Mouse (Mus musculus) adrenal gland, adult 2 months (tissue): ENCODE measurements around the gene Ubd. TPM values are rescaled to one million over a fixed set of nuclear protein-coding genes. Genes with fewer than 3 reads are reported as not detected.
A peak's percentile ranks its signal among the peaks of the same experiment; 100 is the strongest.
"Not testable (repeated sequence)": the region's sequence is repeated elsewhere in the genome, so short reads cannot be mapped to it uniquely, and the experiment has no call there.

Source experiments
- DNase-seq: peaks from one replicate; pipeline ENCODE4 v3.0.0; 2021
- long read RNA-seq: library from polyadenylated mRNA; stranded (forward); transcript quantifications from one replicate; pipeline ENCODE4 v2.0.0, GENCODE M21; 2021
- polyA plus RNA-seq: library from polyadenylated mRNA; depleted of rRNA; stranded (reverse); fragments of >200 nt; gene quantifications from 2 replicates; pipeline ENCODE4 v1.2.3, GENCODE M21; 2012; rRNA removed
- total RNA-seq, 2 experiments: library from RNA; stranded (reverse); gene quantifications; 2 replicates each; pipeline ENCODE4 v1.2.3; 2021

Ubd gene
- total RNA-seq (not detected), polyA plus RNA-seq (not detected in 2 replicates)
- long read RNA-seq = 0 reads

- no peak for DNase-seq
Measured at GRCm38 (mm10) chr17:37193656-37194055, at the start of gene Ubd. Gene Ubd (plus strand): TSS chr17:37193892.

- DNase-seq = no peak
Measured at GRCm38 (mm10) chr17:37161394-37161793, 32.3 kb upstream of the Ubd start, which contains the start of gene Olfr93. Gene Olfr93 (minus strand): TSS chr17:37161494.

- DNase-seq = no peak
Measured at GRCm38 (mm10) chr17:37185474-37185873, 8.2 kb upstream of the Ubd start.

GRCm38 (mm10) chr17:37190711-37191110 lies 3.0 kb upstream of the Ubd start:
- peak; percentile 19 for DNase-seq

GRCm38 (mm10) chr17:37193032-37193431 lies 660 bp upstream of the Ubd start:
- no peak for DNase-seq

- peak; percentile 48 for DNase-seq
Measured at GRCm38 (mm10) chr17:37194782-37195181, 1.1 kb downstream of the Ubd start.

GRCm38 (mm10) chr17:37196845-37197724 lies 3.4 kb downstream of the Ubd start:
- DNase-seq = peak; percentile 57

GRCm38 (mm10) chr17:37200894-37201293 lies 7.2 kb downstream of the Ubd start, which contains the start of gene Olfr94:
Gene Olfr94 (minus strand): TSS chr17:37200994.
- DNase-seq = no peak

- peak; percentile 70 for DNase-seq
Measured at GRCm38 (mm10) chr17:37203206-37203916, 9.7 kb downstream of the Ubd start.

GRCm38 (mm10) chr17:37203917-37204236 lies 10.2 kb downstream of the Ubd start:
- no peak for DNase-seq

- no peak for DNase-seq
Measured at GRCm38 (mm10) chr17:37210884-37211768, 17.4 kb downstream of the Ubd start.

- no peak for DNase-seq
Measured at GRCm38 (mm10) chr17:37213018-37213417, 19.3 kb downstream of the Ubd start, which contains the start of gene Olfr95. Gene Olfr95 (minus strand): TSS chr17:37213118.

GRCm38 (mm10) chr17:37218486-37218885 lies 24.8 kb downstream of the Ubd start:
- peak; percentile 40 for DNase-seq

- no peak for DNase-seq
Measured at GRCm38 (mm10) chr17:37219846-37220245, 26.2 kb downstream of the Ubd start, which contains the start of gene Olfr96. Gene Olfr96 (plus strand): TSS chr17:37220146.

GRCm38 (mm10) chr17:37221879-37222278 lies 28.2 kb downstream of the Ubd start:
- no peak for DNase-seq

- not testable (repeated sequence) for DNase-seq
Measured at GRCm38 (mm10) chr17:37237230-37237629, 43.5 kb downstream of the Ubd start, which contains the start of gene Olfr97. Gene Olfr97 (minus strand): TSS chr17:37237330.

- no peak for DNase-seq
Measured at GRCm38 (mm10) chr17:37242198-37242597, 48.5 kb downstream of the Ubd start.
